Mouse (Mus musculus): Measurements from ENCODE around the gene Casr. TPM values are rescaled to one million over a fixed set of nuclear protein-coding genes. Genes with fewer than 3 reads are reported as not detected.

Gene Casr
- total RNA-seq, 2 experiments from 2014 or later, result 0.14 to 2.9 TPM

Other genes with a start within 250 kb of the Casr start
- 1 to 10 TPM in 1 of 2 experiments, not detected in 1; 1.1 TPM for gene BC117090, start 227.8 kb downstream of the Casr start, total RNA-seq (2021)
- gene BC100530, start 194.4 kb downstream of the Casr start, total RNA-seq (2021), result 10 to 100 TPM; 20.7 to 68.0 TPM
- gene Stfa2, start 153.7 kb downstream of the Casr start, total RNA-seq (2021), result 10 to 100 TPM in 1 of 2 experiments, 1 to 10 TPM in 1; 9.0 to 29.3 TPM
- gene Stfa3, start 106.7 kb downstream of the Casr start, total RNA-seq (2021), result 10 to 100 TPM; 14.2 to 40.7 TPM
- gene Cd86, start 103.9 kb upstream of the Casr start, total RNA-seq (2021), result 1 to 10 TPM; 1.8 to 2.3 TPM
- gene Ildr1, start 131.8 kb upstream of the Casr start, total RNA-seq (2021), result 1 to 10 TPM in 1 of 2 experiments, under 1 TPM in 1; 0.14 to 3.0 TPM
- gene Slc15a2, start 222.8 kb upstream of the Casr start, total RNA-seq (2021), result 10 to 100 TPM in 1 of 2 experiments, 1 to 10 TPM in 1; 7.7 to 10.1 TPM